Mouse (Mus musculus): ENCODE results near the gene Ptpn21. TPM values are rescaled to one million over a fixed set of nuclear protein-coding genes. Genes with fewer than 3 reads are reported as not detected.

Ptpn21 gene
- polyA plus RNA-seq (2021), result 28.2 TPM

DNA sequence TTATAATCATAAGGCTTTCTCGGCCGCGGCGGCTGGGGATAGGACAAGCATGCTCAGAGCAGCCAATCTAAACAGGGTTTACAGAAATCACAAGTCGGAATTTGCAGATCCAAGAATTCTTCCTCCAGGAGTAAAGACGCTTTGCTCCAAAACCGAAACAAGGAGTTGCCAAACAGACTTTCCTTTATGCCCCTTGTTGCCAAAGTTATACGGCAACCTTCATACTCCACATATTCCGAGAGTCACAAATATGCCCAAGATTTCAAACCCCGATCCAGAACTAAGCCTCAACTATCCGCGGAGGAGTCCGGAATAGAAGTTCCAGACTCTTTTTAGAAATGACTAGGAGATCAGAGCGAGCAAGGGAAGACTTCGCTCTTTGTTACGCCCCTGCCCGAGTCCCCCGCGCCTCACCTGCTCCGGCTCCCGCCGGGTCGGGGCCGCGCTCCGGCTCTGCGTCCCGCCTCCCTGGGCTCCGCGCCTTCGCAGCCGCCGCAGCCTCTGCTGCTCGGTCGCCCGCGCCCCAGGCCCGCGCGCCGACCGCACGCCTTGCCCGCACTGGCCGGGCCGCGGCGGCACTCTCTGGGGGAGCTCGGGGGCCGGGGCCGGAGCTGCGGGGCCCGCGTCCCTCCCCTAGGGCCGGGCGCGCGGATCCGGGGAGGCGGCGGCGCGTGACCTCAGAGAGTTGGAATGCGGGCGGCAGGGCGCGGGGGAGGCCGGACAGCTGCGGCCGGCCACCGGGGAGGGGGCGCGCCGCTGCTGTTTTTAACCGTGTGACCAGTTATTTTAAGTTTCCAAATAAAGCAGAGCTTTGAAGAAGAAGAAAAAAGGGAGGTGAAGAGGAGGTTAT is at the start of gene Ptpn21:
Gene Ptpn21, minus strand, starts transcription at position 455 of the 850 bp plus-strand sequence.
- POLR2A ChIA-PET, result interaction anchor here (1.0 to 1.2 kb wide), 2 partner anchors 10 to 14 kb away, joined by 3 to 5 read pairs; no protein-coding TSS in a partner anchor
- no peak for TF ChIP-seq CTCF (IDR thresholded peaks at IDR 0.05)
- peak; percentile 55 for ATAC-seq
- H3K27me3 ChIP-seq, result no peaks in the 10 kb centered on the region
- DNase-seq (ENCODE audit: low read depth, low spot score), result no peak
- in situ Hi-C loops (cut with MboI; ENCODE audit: low pct_unique_long_range_greater_than_20kb), result no loop called here
- CTCF ChIA-PET, result interaction anchor here (1.0 to 5.1 kb wide), 2 partner anchors 10 to 23 kb away, joined by 3 to 38 read pairs; partner anchors contain the start of gene Zc3h14

DNA sequence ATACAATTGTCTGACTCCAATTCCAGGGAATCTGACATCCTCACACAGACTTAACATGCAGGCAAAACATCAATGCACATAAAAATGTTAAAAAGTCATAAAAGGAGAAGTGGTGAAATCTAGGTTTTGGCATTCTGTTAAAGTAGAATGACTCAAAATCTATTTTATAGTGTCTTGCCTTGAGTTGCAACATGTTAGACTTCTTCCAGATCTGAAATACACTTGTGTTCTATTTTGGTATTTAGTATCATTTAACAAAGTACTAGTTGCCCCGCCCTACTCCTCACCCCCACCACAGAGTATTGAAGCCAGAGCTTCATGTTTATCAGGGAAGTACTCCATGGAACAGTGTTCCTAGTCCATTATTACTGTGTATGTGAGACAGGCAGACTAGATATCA is 47.0 kb upstream of the Ptpn21 start:
- TF ChIP-seq CTCF (IDR thresholded peaks at IDR 0.05), result no peak
- POLR2A ChIA-PET, result no interaction called here
- no peaks in the 10 kb centered on the region for H3K27me3 ChIP-seq
- CTCF ChIA-PET, result no interaction called here
- no peak for DNase-seq (ENCODE audit: low read depth, low spot score)
- no peak for ATAC-seq
- in situ Hi-C loops (cut with MboI; ENCODE audit: low pct_unique_long_range_greater_than_20kb), result no loop called here

GRCm38 (mm10) chr12:98779148-98779547 is 41.9 kb upstream of the Ptpn21 start:
- TF ChIP-seq CTCF (IDR thresholded peaks at IDR 0.05), result peak; percentile 85
- no peaks in the 10 kb centered on the region for H3K27me3 ChIP-seq
- CTCF ChIA-PET, result interaction anchor here (0.9 to 1.7 kb wide), 6 partner anchors 11 to 33 kb away, joined by 3 to 6 read pairs (median 4); no protein-coding TSS in a partner anchor
- in situ Hi-C loops (cut with MboI; ENCODE audit: low pct_unique_long_range_greater_than_20kb), result no loop called here
- DNase-seq (ENCODE audit: low read depth, low spot score) (peak; percentile 9), ATAC-seq (peak; percentile 54)
- POLR2A ChIA-PET, result no interaction called here

- no peak for TF ChIP-seq CTCF (IDR thresholded peaks at IDR 0.05)
- in situ Hi-C loops (cut with MboI; ENCODE audit: low pct_unique_long_range_greater_than_20kb), result no loop called here
- DNase-seq (ENCODE audit: low read depth, low spot score) (no peak), ATAC-seq (no peak)
- ChIA-PET CTCF (no interaction called here), POLR2A (no interaction called here)
- no peaks in the 10 kb centered on the region for H3K27me3 ChIP-seq
These were observed 40.3 kb upstream of the Ptpn21 start for GRCm38 (mm10) chr12:98777509-98777908.

- TF ChIP-seq CTCF (IDR thresholded peaks at IDR 0.05), result no peak
- ChIA-PET POLR2A (no interaction called here), CTCF (no interaction called here)
- in situ Hi-C loops (cut with MboI; ENCODE audit: low pct_unique_long_range_greater_than_20kb), result no loop called here
- DNase-seq (ENCODE audit: low read depth, low spot score) (no peak), ATAC-seq (no peak)
- H3K27me3 ChIP-seq, result no peaks in the 10 kb centered on the region
These were observed 29.0 kb upstream of the Ptpn21 start for GRCm38 (mm10) chr12:98766241-98766640.

DNA sequence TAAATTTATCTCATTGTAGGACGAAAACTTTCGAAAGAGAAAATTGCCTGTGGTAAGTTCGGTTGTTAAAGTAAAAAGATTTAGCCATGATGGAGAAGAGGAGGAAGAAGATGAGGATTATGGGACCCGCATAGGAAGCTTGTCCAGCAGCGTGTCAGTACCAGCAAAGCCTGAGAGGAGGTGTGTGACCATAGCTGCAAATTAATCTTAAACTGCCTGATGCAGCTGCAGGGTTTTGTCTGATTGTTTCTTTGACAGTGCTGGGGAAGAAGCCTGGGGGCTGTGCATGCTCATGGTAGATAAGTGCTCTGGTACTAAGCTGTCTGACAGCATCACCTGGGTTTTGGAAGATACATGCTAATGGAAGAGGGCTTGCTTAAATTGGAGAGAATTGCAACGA is 22.5 kb upstream of the Ptpn21 start:
- H3K27me3 ChIP-seq, result no peaks in the 10 kb centered on the region
- DNase-seq (ENCODE audit: low read depth, low spot score), result no peak
- CTCF ChIA-PET, result interaction anchor here (1.0 to 2.5 kb wide), 4 partner anchors 9 to 17 kb away, joined by 3 to 6 read pairs (median 4); no protein-coding TSS in a partner anchor
- TF ChIP-seq CTCF (IDR thresholded peaks at IDR 0.05), result no peak
- POLR2A ChIA-PET, result no interaction called here
- in situ Hi-C loops (cut with MboI; ENCODE audit: low pct_unique_long_range_greater_than_20kb), result no loop called here
- ATAC-seq, result no peak

DNA sequence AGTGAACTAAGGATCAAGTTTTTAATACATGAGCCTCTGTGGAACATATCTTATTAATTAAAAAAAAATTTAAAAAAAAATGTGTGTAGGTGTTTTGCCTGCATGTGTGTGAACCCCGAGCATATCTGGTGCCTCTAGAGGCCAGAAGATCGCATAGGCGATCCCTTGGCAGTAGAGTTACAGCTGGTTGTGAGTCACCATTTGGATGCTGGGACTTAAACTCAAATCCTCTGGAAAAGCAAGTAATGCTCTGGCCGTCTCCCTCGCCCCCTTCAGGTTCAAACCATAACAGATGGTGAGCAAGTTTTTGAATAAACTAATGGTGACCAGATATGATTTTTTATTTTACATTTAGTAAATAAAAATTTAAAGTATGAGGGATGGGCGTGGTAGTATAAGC is 20.4 kb upstream of the Ptpn21 start:
- no peak for DNase-seq (ENCODE audit: low read depth, low spot score)
- POLR2A ChIA-PET, result no interaction called here

GRCm38 (mm10) chr12:98747380-98747753 is 10.2 kb upstream of the Ptpn21 start:
- no peak for DNase-seq (ENCODE audit: low read depth, low spot score)
- ATAC-seq, result peak; percentile 27
- POLR2A ChIA-PET, result interaction anchor here (0.5 to 1.2 kb wide), 5 partner anchors 9 to 380 kb away, joined by 3 to 6 read pairs (median 5); partner anchors contain the start of gene Ptpn21
- H3K27me3 ChIP-seq, result no peaks in the 10 kb centered on the region
- TF ChIP-seq CTCF (IDR thresholded peaks at IDR 0.05), result no peak
- CTCF ChIA-PET, result interaction anchor here (0.8 to 3.7 kb wide), 6 partner anchors 11 to 72 kb away, joined by 3 to 38 read pairs (median 4); partner anchors contain the start of gene Ptpn21
- in situ Hi-C loops (cut with MboI; ENCODE audit: low pct_unique_long_range_greater_than_20kb), result no loop called here

More for the DNA sequence above, 20.4 kb upstream of the Ptpn21 start:
- CTCF ChIA-PET, result no interaction called here
- no peaks in the 10 kb centered on the region for H3K27me3 ChIP-seq
- TF ChIP-seq CTCF (IDR thresholded peaks at IDR 0.05), result peak; percentile 44
- ATAC-seq, result no peak
- in situ Hi-C loops (cut with MboI; ENCODE audit: low pct_unique_long_range_greater_than_20kb), result no loop called here

DNA sequence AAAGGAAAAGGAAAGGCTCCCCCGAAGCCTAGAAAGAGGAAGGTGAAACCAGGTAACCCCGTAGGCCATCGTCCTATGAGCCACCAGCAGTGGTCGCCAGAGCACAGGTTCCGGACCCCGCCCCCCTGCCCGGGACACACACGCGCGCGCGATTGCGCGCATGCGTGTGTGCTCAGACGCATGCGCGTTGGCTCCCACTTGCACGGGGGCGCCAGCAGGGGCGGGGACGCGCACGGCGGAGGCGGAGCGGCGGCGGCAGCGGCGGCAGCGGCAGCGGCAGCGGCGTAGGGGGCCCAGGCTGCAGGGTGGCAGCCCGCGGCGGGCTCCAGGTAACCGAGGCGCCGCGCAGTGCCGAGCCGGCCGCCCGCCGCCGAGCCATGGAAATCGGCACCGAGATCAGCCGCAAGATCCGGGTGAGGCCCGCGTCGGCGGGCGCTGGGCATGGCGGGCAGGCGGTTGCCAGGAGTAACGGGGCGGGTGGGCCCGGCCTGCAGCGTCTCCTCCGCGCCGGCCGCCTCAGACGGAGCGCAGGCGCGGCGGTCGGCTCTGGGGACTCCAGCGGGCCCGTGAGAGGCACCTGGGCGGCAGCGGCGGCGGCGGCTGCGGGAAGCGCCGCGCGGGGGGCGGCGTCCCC is 9.7 kb upstream of the Ptpn21 start, which contains the start of gene Zc3h14:
Gene Zc3h14, plus strand, starts transcription at position 219 of the 634 bp plus-strand sequence.
- TF ChIP-seq CTCF (IDR thresholded peaks at IDR 0.05), result peak; percentile 89
- no peak for DNase-seq (ENCODE audit: low read depth, low spot score)
- POLR2A ChIA-PET, result interaction anchor here (1.2 kb wide), 1 partner anchor 9 kb away, joined by 5 read pairs; the partner anchor contains the start of gene Ptpn21
- H3K27me3 ChIP-seq, result no peaks in the 10 kb centered on the region
- in situ Hi-C loops (cut with MboI; ENCODE audit: low pct_unique_long_range_greater_than_20kb), result no loop called here
- ATAC-seq, result peak; percentile 70
- CTCF ChIA-PET, result interaction anchor here (0.8 to 3.7 kb wide), 11 partner anchors 9 to 113 kb away, joined by 3 to 38 read pairs (median 4); partner anchors contain the start of gene Ptpn21

- in situ Hi-C loops (cut with MboI; ENCODE audit: low pct_unique_long_range_greater_than_20kb), result no loop called here
- CTCF ChIA-PET, result interaction anchor here (0.8 to 3.7 kb wide), 17 partner anchors 9 to 112 kb away, joined by 3 to 38 read pairs (median 4); partner anchors contain the start of gene Ptpn21
- POLR2A ChIA-PET, result no interaction called here
- DNase-seq (ENCODE audit: low read depth, low spot score) (no peak), ATAC-seq (peak; percentile 80)
- TF ChIP-seq CTCF (IDR thresholded peaks at IDR 0.05), result peak; percentile 75
- H3K27me3 ChIP-seq, result no peaks in the 10 kb centered on the region
These were observed 8.9 kb upstream of the Ptpn21 start for GRCm38 (mm10) chr12:98746131-98746530.

All from Patski (cell line).